Mouse (Mus musculus) testis, adult 2 months (tissue): Measurements from ENCODE around the gene Scarf1.

ENCODE experiments used
- CTCF ChIP-seq: fragments of 200-500 bp; IDR thresholded peaks from 2 replicates; pipeline ENCODE4 v1.5.1; 2012; ENCODE audit warnings: low read depth, mild to moderate bottlenecking, inconsistent platforms, low read length, moderate library complexity; ENCODE audit not compliant: control insufficient read depth, insufficient read depth, insufficient replicate concordance
- POLR2A ChIP-seq: fragments of 200-500 bp; IDR thresholded peaks from 2 replicates; pipeline ENCODE4 v1.6.1; 2012; ENCODE audit warnings: low read depth, mild to moderate bottlenecking, inconsistent platforms, low read length, moderate library complexity; ENCODE audit not compliant: control insufficient read depth

- TF ChIP-seq POLR2A, result no peak
- no peak for TF ChIP-seq CTCF
Observed at GRCm38 (mm10) chr11:75529771-75530170, 16.4 kb downstream of the Scarf1 start.
